In genomic region chr1:75446656-75447055, GRCm38 (mm10) we compare ENCODE assay signal across 8 mouse cellular contexts. TPM values are rescaled to one million over a fixed set of nuclear protein-coding genes. Genes with fewer than 3 reads are reported as not detected.
DNase-seq lines count a peak whose midpoint lies in the region; ATAC-seq and TF ChIP-seq lines count a peak whose summit lies in the region.

No protein-coding gene starts in this region.

- peaks cover 89% of the 10 kb centered on the region for H3K4me1 ChIP-seq in heart, embryonic 10.5 days
- peaks cover 95% of the 10 kb centered on the region for H3K4me1 ChIP-seq in E14TG2a.4 (replicated peaks; ENCODE audit: low read depth, low read length)
- peaks cover 91% of the 10 kb centered on the region for H3K4me1 ChIP-seq in forebrain, embryonic 13.5 days

- H3K4me2 ChIP-seq in forebrain, embryonic 13.5 days = peak overlapping the region; percentile 46

- H3K27me3 ChIP-seq in heart, embryonic 10.5 days (ENCODE audit: insufficient read depth, poor library complexity, severe bottlenecking) = peaks cover 75% of the 10 kb centered on the region
- H3K27me3 ChIP-seq in E14TG2a.4 (ENCODE audit: insufficient read depth, low read length) = peaks cover 66% of the 10 kb centered on the region
- H3K27me3 ChIP-seq in forebrain, embryonic 13.5 days = peaks cover 70% of the 10 kb centered on the region

- intact Hi-C loops in heart, postnatal 36 days (cut with DNase I) = loop anchor here (1.0 kb wide), 1 partner anchor 21 kb away; no protein-coding TSS in a partner anchor

- ATAC-seq in forebrain, embryonic 13.5 days = no peak
- ATAC-seq in granulocyte monocyte progenitor cell, adult 5-6 weeks (replicated peaks; ENCODE audit: poor library complexity, severe bottlenecking) = no peak

- peak overlapping the region; percentile 81 for H3K27ac ChIP-seq in heart, embryonic 10.5 days
- H3K27ac ChIP-seq in forebrain, embryonic 13.5 days = peak overlapping the region; percentile 32; the same call in 1 of the 2 replicates

- under 1% methylated on average over 20 of the region's 20 CpGs for WGBS in heart, embryonic 10.5 days
- WGBS in forebrain, embryonic 13.5 days = 4% methylated on average over 20 of the region's 20 CpGs

- no peaks in the 10 kb centered on the region for H3K9me3 ChIP-seq in heart, embryonic 10.5 days
- peaks cover 7% of the 10 kb centered on the region; the same call in 1 of the 2 replicates for H3K9me3 ChIP-seq in E14TG2a.4 (ENCODE audit: low read length)
- H3K9me3 ChIP-seq in forebrain, embryonic 13.5 days (replicated peaks) = no peaks in the 10 kb centered on the region

- H3K4me3 ChIP-seq in heart, embryonic 10.5 days = peak overlapping the region; percentile 53
- H3K4me3 ChIP-seq in E14TG2a.4 (replicated peaks; ENCODE audit: low read length) = peak overlapping the region; percentile 45
- H3K4me3 ChIP-seq in forebrain, embryonic 13.5 days = no peak overlapping the region

- no peak for TF ChIP-seq CTCF in E14TG2a.4 (conservative IDR thresholded peaks at IDR 0.05; ENCODE audit: low read length)

- H3K9ac ChIP-seq in forebrain, embryonic 13.5 days = no peak overlapping the region

- no peak for DNase-seq in heart, embryonic 10.5 days (ENCODE audit: low spot score)
- DNase-seq in heart, postnatal 36 days = no peak
- DNase-seq in mesoderm, embryonic 11.5 days (ENCODE audit: low read depth, low spot score) = peak; percentile 77
- DNase-seq in ovary, postnatal 10 days (ENCODE audit: low spot score) = no peak
- no peak for DNase-seq in thymus, postnatal 4 days

- H3K36me3 ChIP-seq in heart, embryonic 10.5 days = peaks cover 15% of the 10 kb centered on the region
- H3K36me3 ChIP-seq in E14TG2a.4 (ENCODE audit: insufficient read depth, low read length) = peaks cover 11% of the 10 kb centered on the region
- H3K36me3 ChIP-seq in forebrain, embryonic 13.5 days (ENCODE audit: poor library complexity, severe bottlenecking) = 0 out of 2 replicates have a peak, but pooled peaks cover 6% of the 10 kb centered on the region

RNA-seq across cellular contexts. Expression of gene Asic4, which starts 3.6 kb away (rescaled TPM):
- 0.79 and 2.3 TPM in 2 replicates for polyA plus RNA-seq in heart, embryonic 10.5 days (2016; fragmentation: Nextera tagmentation; extraction: Ambion mirVana)
- total RNA-seq in heart, postnatal 36 days (2021) = not detected
- polyA plus RNA-seq in forebrain, embryonic 13.5 days (2015; fragmentation: Nextera tagmentation; extraction: Ambion mirVana) = 4.0 and 5.4 TPM in 2 replicates
- total RNA-seq in granulocyte monocyte progenitor cell, adult 5-6 weeks (2014; fragmentation: Nextera tagmentation) = not detected in 2 replicates
- not detected in 2 replicates for total RNA-seq in granulocyte monocyte progenitor cell, adult 5-6 weeks (2017)

RNA-seq across cellular contexts. Expression of gene Gmppa, which starts 10.9 kb away (rescaled TPM):
- polyA plus RNA-seq in heart, embryonic 10.5 days (2016; fragmentation: Nextera tagmentation; extraction: Ambion mirVana) = 73.4 and 75.4 TPM in 2 replicates
- total RNA-seq in heart, postnatal 36 days (2021) = 10 to 100 TPM; 35.5 to 39.9 TPM
- 53.7 and 62.7 TPM in 2 replicates for polyA plus RNA-seq in forebrain, embryonic 13.5 days (2015; fragmentation: Nextera tagmentation; extraction: Ambion mirVana)
- 118 and 133 TPM in 2 replicates for total RNA-seq in granulocyte monocyte progenitor cell, adult 5-6 weeks (2014; fragmentation: Nextera tagmentation)
- 85.1 and 88.3 TPM in 2 replicates for total RNA-seq in granulocyte monocyte progenitor cell, adult 5-6 weeks (2017)

RNA-seq across cellular contexts. Expression of gene Chpf, which starts 32.5 kb away (rescaled TPM):
- 30.8 and 30.9 TPM in 2 replicates for polyA plus RNA-seq in heart, embryonic 10.5 days (2016; fragmentation: Nextera tagmentation; extraction: Ambion mirVana)
- 10 to 100 TPM; 25.5 to 26.8 TPM for total RNA-seq in heart, postnatal 36 days (2021)
- 16.9 and 18.6 TPM in 2 replicates for polyA plus RNA-seq in forebrain, embryonic 13.5 days (2015; fragmentation: Nextera tagmentation; extraction: Ambion mirVana)
- 2.5 TPM in 1 of 2 replicates, not detected in the other for total RNA-seq in granulocyte monocyte progenitor cell, adult 5-6 weeks (2014; fragmentation: Nextera tagmentation)
- total RNA-seq in granulocyte monocyte progenitor cell, adult 5-6 weeks (2017) = 0.62 and 1.0 TPM in 2 replicates

RNA-seq across cellular contexts. Expression of gene Tmem198, which starts 32.7 kb away (rescaled TPM):
- polyA plus RNA-seq in heart, embryonic 10.5 days (2016; fragmentation: Nextera tagmentation; extraction: Ambion mirVana) = 0.36 and 0.39 TPM in 2 replicates
- under 1 TPM; 0.11 to 0.19 TPM for total RNA-seq in heart, postnatal 36 days (2021)
- 34.0 and 35.5 TPM in 2 replicates for polyA plus RNA-seq in forebrain, embryonic 13.5 days (2015; fragmentation: Nextera tagmentation; extraction: Ambion mirVana)
- not detected in 2 replicates for total RNA-seq in granulocyte monocyte progenitor cell, adult 5-6 weeks (2014; fragmentation: Nextera tagmentation)
- not detected in 2 replicates for total RNA-seq in granulocyte monocyte progenitor cell, adult 5-6 weeks (2017)

RNA-seq across cellular contexts. Expression of gene Obsl1, which starts 59.6 kb away (rescaled TPM):
- 103 and 107 TPM in 2 replicates for polyA plus RNA-seq in heart, embryonic 10.5 days (2016; fragmentation: Nextera tagmentation; extraction: Ambion mirVana)
- 100 to 1,000 TPM; 130 to 136 TPM for total RNA-seq in heart, postnatal 36 days (2021)
- polyA plus RNA-seq in forebrain, embryonic 13.5 days (2015; fragmentation: Nextera tagmentation; extraction: Ambion mirVana) = 15.5 and 17.2 TPM in 2 replicates
- not detected in 2 replicates for total RNA-seq in granulocyte monocyte progenitor cell, adult 5-6 weeks (2014; fragmentation: Nextera tagmentation)
- not detected in 2 replicates for total RNA-seq in granulocyte monocyte progenitor cell, adult 5-6 weeks (2017)

Comparison
In these comparisons a context has a peak if more than half of its experiments do, and no peak if none do; other contexts are left out.
1. RNA of gene Chpf, which starts 32.5 kb away (total RNA-seq): 25.5 to 26.8 TPM in heart, postnatal 36 days; 0.62 to 2.5 TPM in granulocyte monocyte progenitor cell, adult 5-6 weeks; every median in the first group is over 4 times any median in the second.